In genomic region chr9:41542511-41542910, GRCm38 (mm10) we compare ENCODE assay signal across 30 mouse cellular contexts.
A peak's percentile ranks its signal among the peaks of the same experiment; 100 is the strongest.
DNase-seq lines count a peak whose midpoint lies in the region; ATAC-seq and TF ChIP-seq lines count a peak whose summit lies in the region.
"Had no signal": no experiment of that assay in that cellular context is flagged by ENCODE, and none has a peak within 500 bp of the region (broad histone marks: within the 10 kb centered on the region; RNA-seq: fewer than 3 reads in every experiment).

No protein-coding gene starts in this region.

- ATAC-seq in lung, embryonic 14.5 days (ENCODE audit: insufficient read depth), result no peak
- ATAC-seq in embryonic facial prominence, embryonic 14.5 days (ENCODE audit: low read depth), result peak; percentile 50; the same call in 1 of the 2 replicates
- ATAC-seq: CD4-positive, CD25-positive, alpha-beta regulatory T cell, adult 4 months; forebrain, embryonic 14.5 days; forebrain, postnatal 0 days; hindbrain, postnatal 0 days; inflammation-experienced regulatory T-cells, adult 6 months; intestine, embryonic 16.5 days; Patski had no signal

- H3K27ac ChIP-seq in lung, embryonic 14.5 days (ENCODE audit: low read depth), result no peak overlapping the region
- no peak overlapping the region for H3K27ac ChIP-seq in embryonic facial prominence, embryonic 14.5 days (replicated peaks; ENCODE audit: low read depth, low read length)
- H3K27ac ChIP-seq: gastrocnemius, adult 2 months; heart, adult 2 months; heart, embryonic 10.5 days; heart, embryonic 13.5 days; hindbrain, postnatal 0 days had no signal

- DNase-seq in lung, embryonic 14.5 days, result peak; percentile 28
- no peak for DNase-seq in lung, postnatal 36 days
- peak; percentile 71 for DNase-seq in embryonic facial prominence, embryonic 14.5 days (ENCODE audit: low spot score)
- no peak for DNase-seq in adrenal gland, adult (ENCODE audit: inconsistent age in 2 of 2, low spot score in 1 of 2)
- DNase-seq in thymus, postnatal 0 days (ENCODE audit: low spot score), result no peak
- no peak for DNase-seq in heart, adult 11 months
- DNase-seq: adrenal gland, adult 2 months; adrenal gland, postnatal 14 days; B cell, adult 2 months; cerebellum, adult 2 months; cerebellum, adult 9-11 months; cerebellum, postnatal 25 days; forebrain, postnatal 0 days; gastrocnemius, adult 2 months; gastrocnemius, postnatal 25 days; heart, adult 2 months; heart, postnatal 14 days; heart, postnatal 4 days; kidney, adult 18-20 months had no signal

- peaks cover 12% of the 10 kb centered on the region for H3K79me3 ChIP-seq in C2C12 (ENCODE audit: low read depth)

- H3K9ac ChIP-seq in lung, embryonic 14.5 days, result no peak overlapping the region
- H3K9ac ChIP-seq in embryonic facial prominence, embryonic 14.5 days (ENCODE audit: low read depth, low read length), result no peak overlapping the region
- H3K9ac ChIP-seq: forebrain, postnatal 0 days; heart, embryonic 13.5 days had no signal

- H3K36me3 ChIP-seq in lung, embryonic 14.5 days (ENCODE audit: insufficient read depth), result no peaks in the 10 kb centered on the region
- H3K36me3 ChIP-seq in C2C12 (ENCODE audit: control insufficient read depth, insufficient read depth) (peaks cover 3% of the 10 kb centered on the region), myocyte (ENCODE audit: control insufficient read depth, insufficient read depth) (no peaks in the 10 kb centered on the region)
- H3K36me3 ChIP-seq in embryonic facial prominence, embryonic 14.5 days (ENCODE audit: control insufficient read depth, insufficient read depth, low read length), result no peaks in the 10 kb centered on the region
- H3K36me3 ChIP-seq: heart, embryonic 10.5 days; heart, embryonic 13.5 days had no signal

- H3ac ChIP-seq in C2C12 (ENCODE audit: control insufficient read depth, insufficient read length, low read depth), result peak overlapping the region; percentile 27
- no peak overlapping the region for H3ac ChIP-seq in myocyte (ENCODE audit: control insufficient read depth, insufficient read length)

- no peak overlapping the region for H3K4me3 ChIP-seq in lung, embryonic 14.5 days (ENCODE audit: low read depth, low read length)
- H3K4me3 ChIP-seq in C2C12 (ENCODE audit: insufficient read depth, poor library complexity, severe bottlenecking), result no peak overlapping the region
- H3K4me3 ChIP-seq in embryonic facial prominence, embryonic 14.5 days (ENCODE audit: low read depth, low read length), result no peak overlapping the region
- no peak overlapping the region for H3K4me3 ChIP-seq in myocyte
- H3K4me3 ChIP-seq: gastrocnemius, adult 2 months; heart, adult 2 months; heart, embryonic 10.5 days; heart, embryonic 13.5 days had no signal

- TF ChIP-seq POLR2A in myocyte (IDR thresholded peaks at IDR 0.05; ENCODE audit: insufficient read length, low read depth), result no peak

- H3K27me3 ChIP-seq in lung, embryonic 14.5 days (ENCODE audit: insufficient read depth, low read length), result no peaks in the 10 kb centered on the region
- no peaks in the 10 kb centered on the region for H3K27me3 ChIP-seq in C2C12 (ENCODE audit: control insufficient read depth, insufficient read depth, insufficient read length)
- H3K27me3 ChIP-seq in embryonic facial prominence, embryonic 14.5 days (replicated peaks; ENCODE audit: control insufficient read depth, insufficient read depth, low read length), result no peaks in the 10 kb centered on the region
- no peaks in the 10 kb centered on the region for H3K27me3 ChIP-seq in myocyte (ENCODE audit: control insufficient read depth, insufficient read depth, insufficient read length)
- H3K27me3 ChIP-seq: heart, embryonic 13.5 days; Patski had no signal

- H3K4me1 ChIP-seq in lung, embryonic 14.5 days (ENCODE audit: insufficient read depth), result peaks cover 5% of the 10 kb centered on the region; the same call in 1 of the 2 replicates
- H3K4me1 ChIP-seq in embryonic facial prominence, embryonic 14.5 days (ENCODE audit: control insufficient read depth, insufficient read depth, low read length), result peaks cover 12% of the 10 kb centered on the region; the same call in 1 of the 2 replicates
- H3K4me1 ChIP-seq: heart, embryonic 10.5 days had no signal

- H3K9me3 ChIP-seq in lung, embryonic 14.5 days (ENCODE audit: low read depth, low read length), result no peaks in the 10 kb centered on the region
- no peaks in the 10 kb centered on the region for H3K9me3 ChIP-seq in embryonic facial prominence, embryonic 14.5 days (ENCODE audit: control insufficient read depth, low read length)
- H3K9me3 ChIP-seq: heart, embryonic 10.5 days; heart, embryonic 13.5 days had no signal

- H3K79me2 ChIP-seq in C2C12 (ENCODE audit: control insufficient read depth, insufficient read depth) (peaks cover 42% of the 10 kb centered on the region), myocyte (ENCODE audit: control insufficient read depth, insufficient read depth) (no peaks in the 10 kb centered on the region)

- no peak overlapping the region for H3K4me2 ChIP-seq in lung, embryonic 14.5 days
- no peak overlapping the region for H3K4me2 ChIP-seq in embryonic facial prominence, embryonic 14.5 days (ENCODE audit: low read depth, low read length)
- peak overlapping the region; percentile 51 for H3K4me2 ChIP-seq in myocyte (ENCODE audit: low read depth)
- H3K4me2 ChIP-seq: heart, embryonic 13.5 days; hindbrain, embryonic 14.5 days had no signal

- 40% methylated on average over 5 of the region's 5 CpGs for WGBS in lung, embryonic 14.5 days
- 54% methylated on average over 5 of the region's 5 CpGs for WGBS in embryonic facial prominence, embryonic 14.5 days

- no peak for TF ChIP-seq CTCF in lung, embryonic 14.5 days (IDR thresholded peaks at IDR 0.05; ENCODE audit: low read depth)
- no peak for TF ChIP-seq CTCF in C2C12 (IDR thresholded peaks at IDR 0.05; ENCODE audit: control insufficient read depth, insufficient read depth, insufficient read length)

TF ChIP-seq in C2C12, 6 proteins besides CTCF, POLR2A, EP300 and RAD21:
- TF ChIP-seq FOSL1 (IDR thresholded peaks at IDR 0.05; ENCODE audit: insufficient read depth, low read length, poor library complexity, severe bottlenecking) (peak; percentile 10), MYOG (IDR thresholded peaks at IDR 0.05; ENCODE audit: control insufficient read depth, extremely low read depth, insufficient read length) (no peak)

TF ChIP-seq in myocyte, 11 proteins besides CTCF, POLR2A, EP300 and RAD21:
- TF ChIP-seq MYOD1 (IDR thresholded peaks at IDR 0.05; ENCODE audit: control insufficient read depth in 1 of 3, insufficient read length in 2 of 3, low read depth in 2 of 3) (no peak), REST (IDR thresholded peaks at IDR 0.05; ENCODE audit: insufficient read depth, insufficient read length) (no peak), E2F4 (IDR thresholded peaks at IDR 0.05; ENCODE audit: insufficient read depth) (no peak), POLR2AphosphoS2 (IDR thresholded peaks at IDR 0.05; ENCODE audit: insufficient read length, low read depth) (no peak), MAX (IDR thresholded peaks at IDR 0.05; ENCODE audit: low read depth) (no peak), TCF3 (IDR thresholded peaks at IDR 0.05; ENCODE audit: insufficient read length, low read depth) (no peak), TCF12 (IDR thresholded peaks at IDR 0.05; ENCODE audit: insufficient read depth, poor library complexity, severe bottlenecking) (no peak), CEBPB (IDR thresholded peaks at IDR 0.05; ENCODE audit: insufficient read depth, poor library complexity, severe bottlenecking) (no peak), SRF (IDR thresholded peaks at IDR 0.05; ENCODE audit: control insufficient read depth, insufficient read length, low read depth) (no peak), MYOG (IDR thresholded peaks at IDR 0.05; ENCODE audit: control insufficient read depth in 1 of 3, insufficient read depth in 1 of 3, insufficient read length in 2 of 3, low read depth in 2 of 3) (no peak), USF1 (IDR thresholded peaks at IDR 0.05; ENCODE audit: low read depth) (no peak)

Comparison
In these comparisons a context has a peak if more than half of its experiments do, and no peak if none do; other contexts are left out.
1. DNase-seq: peak in lung, embryonic 14.5 days (single experiment) and embryonic facial prominence, embryonic 14.5 days (single experiment); none in lung, postnatal 36 days (single experiment), adrenal gland, adult (0 of 2), thymus, postnatal 0 days (single experiment) and heart, adult 11 months (single experiment).